Mouse (Mus musculus): ENCODE results near the gene Mettl24.
A peak's percentile ranks its signal among the peaks of the same experiment; 100 is the strongest.

The Mettl24 gene

GRCm38 (mm10) chr10:40683092-40683867, at the start of gene Mettl24:
Gene Mettl24, plus strand, starts transcription at chr10:40683282.
- DNase-seq (ENCODE audit: low read depth, low spot score), result no peak

DNA sequence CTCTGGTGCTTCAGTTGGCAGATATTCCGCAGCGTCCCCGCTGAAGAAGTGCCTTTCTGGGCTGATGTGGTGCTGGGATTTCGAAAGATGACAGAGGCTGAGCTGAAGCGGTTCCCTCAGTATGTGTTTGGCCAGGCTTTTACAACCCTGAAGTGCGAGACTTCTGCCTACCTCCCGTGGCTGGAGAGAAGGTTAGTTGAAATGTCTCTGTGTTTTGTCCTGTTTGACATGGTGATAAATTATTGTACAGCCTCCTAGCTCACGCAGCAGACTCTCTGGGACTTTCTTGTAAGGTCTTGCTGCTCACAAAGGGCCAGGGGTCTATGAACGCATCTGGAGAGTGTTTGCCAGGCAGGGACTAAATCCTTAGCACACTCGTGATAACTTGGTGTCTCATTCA, 45.8 kb upstream of the Mettl24 start:
- no peak for DNase-seq (ENCODE audit: low read depth, low spot score)

DNA sequence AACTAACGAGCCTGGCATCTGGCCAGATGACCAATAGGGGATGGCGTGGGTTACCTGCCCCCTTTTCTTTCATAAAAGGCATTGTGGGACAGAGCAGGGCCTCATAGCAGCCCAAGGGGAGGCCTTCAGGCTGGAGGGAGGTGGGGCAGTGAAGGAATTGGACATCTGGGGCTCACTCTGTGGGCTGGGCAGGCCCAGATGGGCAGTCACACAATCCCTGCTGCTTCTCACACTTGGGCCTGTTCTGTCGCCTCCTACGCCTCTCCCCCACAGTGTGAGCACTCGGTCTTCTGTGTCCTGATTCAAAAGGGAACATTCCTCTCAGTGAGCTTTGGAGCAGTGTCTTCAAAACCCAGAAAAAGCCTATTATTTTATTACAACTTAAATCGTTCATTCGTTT, 44.8 kb upstream of the Mettl24 start:
- peak; percentile 90 for DNase-seq (ENCODE audit: low read depth, low spot score)

- peak; percentile 79 for DNase-seq (ENCODE audit: low read depth, low spot score)
Measured at GRCm38 (mm10) chr10:40638823-40639819, 44.0 kb upstream of the Mettl24 start.

DNA sequence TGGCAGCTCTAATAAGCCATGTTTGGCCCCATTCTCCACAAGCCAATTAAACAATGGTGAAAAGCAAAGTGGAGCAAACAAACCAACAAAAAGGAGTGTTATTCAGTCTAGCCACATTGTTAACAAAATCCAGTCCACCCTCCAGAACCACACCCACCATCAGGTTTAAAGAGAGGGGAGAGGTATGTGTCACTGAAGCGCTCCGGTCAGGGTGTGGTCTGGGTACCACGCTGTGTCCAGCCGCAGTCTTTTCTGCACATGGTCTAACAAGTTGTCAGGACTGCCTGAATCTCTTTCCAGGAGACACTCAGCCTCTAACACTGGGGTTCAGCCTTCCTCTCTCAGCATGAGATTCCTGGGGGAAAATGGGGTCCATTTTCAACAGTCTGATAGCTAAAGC, 42.7 kb upstream of the Mettl24 start:
- no peak for DNase-seq (ENCODE audit: low read depth, low spot score)

DNA sequence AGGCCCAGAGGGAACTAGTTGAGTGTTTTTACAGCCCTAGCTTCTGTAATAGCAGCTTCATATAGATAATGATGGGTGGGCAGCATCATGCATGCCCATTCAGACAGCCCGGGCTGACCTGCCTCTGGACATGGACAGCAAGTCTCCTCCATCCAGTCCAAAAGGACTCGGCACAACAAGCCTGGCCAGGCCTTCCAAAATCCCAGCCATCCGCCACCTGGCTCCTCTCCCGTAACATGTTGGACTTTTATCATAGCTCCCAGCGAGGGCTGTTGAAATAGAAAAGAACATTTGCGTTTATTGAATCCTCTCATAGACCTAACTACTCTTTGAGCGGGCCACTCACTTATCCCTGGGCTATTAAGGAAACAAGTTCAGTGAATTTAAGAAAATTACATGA, 41.2 kb upstream of the Mettl24 start:
- DNase-seq (ENCODE audit: low read depth, low spot score), result no peak

- no peak for DNase-seq (ENCODE audit: low read depth, low spot score)
Measured at GRCm38 (mm10) chr10:40643126-40643525, 40.0 kb upstream of the Mettl24 start.

DNA sequence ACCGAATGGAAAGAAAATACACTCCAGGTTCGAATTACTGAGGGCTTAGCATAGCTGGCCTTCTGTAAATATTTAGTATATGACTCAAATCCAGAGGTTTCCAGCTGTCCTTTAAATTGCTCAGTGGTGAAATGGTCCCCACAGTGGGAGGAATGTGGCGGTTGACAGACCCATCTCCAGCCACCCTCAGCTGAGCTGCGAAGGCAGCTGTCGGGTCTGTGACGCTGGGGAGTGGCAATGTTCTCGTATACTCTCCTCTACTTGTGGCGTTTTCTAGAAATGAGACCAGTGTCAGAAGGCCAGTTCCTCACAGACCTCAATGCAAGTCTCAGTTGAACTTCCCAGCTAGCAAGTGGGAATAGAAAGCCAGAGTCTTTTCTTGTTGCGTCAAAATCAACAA, 38.6 kb upstream of the Mettl24 start:
- DNase-seq (ENCODE audit: low read depth, low spot score), result no peak

GRCm38 (mm10) chr10:40645346-40645745, 37.7 kb upstream of the Mettl24 start:
- no peak for DNase-seq (ENCODE audit: low read depth, low spot score)

DNA sequence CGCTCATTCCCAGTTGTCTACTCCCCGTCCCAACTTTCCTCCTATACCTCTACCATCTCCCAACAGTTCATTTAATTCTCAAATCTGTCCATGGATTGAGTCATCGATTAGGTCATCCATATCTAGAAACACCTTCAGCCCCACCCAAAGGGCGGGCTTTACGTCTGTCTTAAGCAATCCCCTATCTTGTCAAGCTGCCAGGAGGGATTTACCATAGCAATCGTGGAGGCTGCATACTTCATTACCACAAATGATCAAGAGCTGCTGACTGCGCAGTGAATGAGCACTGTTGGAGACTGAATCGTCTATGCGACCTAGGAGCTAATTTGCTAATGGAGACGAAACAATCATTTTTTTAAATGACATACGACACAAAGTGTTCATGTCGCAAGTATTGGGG, 34.3 kb upstream of the Mettl24 start:
- no peak for DNase-seq (ENCODE audit: low read depth, low spot score)

DNA sequence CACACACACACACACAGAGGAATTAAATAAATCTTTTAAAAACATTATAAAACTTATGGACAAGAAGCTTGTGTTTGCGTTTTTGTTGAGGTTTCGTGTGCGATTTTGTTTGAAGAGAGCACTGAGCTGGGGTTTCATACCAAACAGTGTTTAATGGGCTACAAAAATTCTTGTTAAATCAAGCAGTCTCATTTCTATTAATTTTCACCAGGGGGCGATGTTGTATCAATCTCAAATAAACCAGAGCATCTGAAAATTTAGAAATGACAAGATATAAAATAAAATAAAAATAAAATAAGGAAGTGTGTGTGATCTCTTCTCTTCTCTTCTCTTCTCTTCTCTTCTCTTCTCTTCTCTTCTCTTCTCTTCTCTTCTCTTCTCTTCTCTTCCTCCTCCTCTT, 33.4 kb upstream of the Mettl24 start:
- peak; percentile 58 for DNase-seq (ENCODE audit: low read depth, low spot score)

DNA sequence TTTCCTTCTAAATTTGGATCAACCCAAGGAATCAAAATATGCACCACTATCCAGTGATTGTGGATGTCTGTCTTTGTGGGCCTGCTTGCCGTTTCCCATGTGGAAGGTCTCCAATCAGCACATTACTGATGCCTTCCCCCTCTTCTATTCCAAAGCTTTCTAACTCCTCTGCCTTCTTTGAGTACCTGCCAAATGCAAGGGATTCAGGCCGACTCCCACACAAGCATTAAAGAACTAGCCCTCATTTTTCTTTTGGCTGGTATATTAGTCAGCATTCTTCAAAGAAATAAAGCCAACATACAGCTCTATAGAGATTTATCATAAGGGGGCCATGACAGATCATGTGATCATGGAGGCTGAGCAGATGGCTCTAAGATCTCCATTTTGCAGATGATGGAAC, 31.4 kb upstream of the Mettl24 start:
- peak; percentile 39 for DNase-seq (ENCODE audit: low read depth, low spot score)

- DNase-seq (ENCODE audit: low read depth, low spot score), result no peak
Measured at GRCm38 (mm10) chr10:40665270-40665669, 17.8 kb upstream of the Mettl24 start.

DNA sequence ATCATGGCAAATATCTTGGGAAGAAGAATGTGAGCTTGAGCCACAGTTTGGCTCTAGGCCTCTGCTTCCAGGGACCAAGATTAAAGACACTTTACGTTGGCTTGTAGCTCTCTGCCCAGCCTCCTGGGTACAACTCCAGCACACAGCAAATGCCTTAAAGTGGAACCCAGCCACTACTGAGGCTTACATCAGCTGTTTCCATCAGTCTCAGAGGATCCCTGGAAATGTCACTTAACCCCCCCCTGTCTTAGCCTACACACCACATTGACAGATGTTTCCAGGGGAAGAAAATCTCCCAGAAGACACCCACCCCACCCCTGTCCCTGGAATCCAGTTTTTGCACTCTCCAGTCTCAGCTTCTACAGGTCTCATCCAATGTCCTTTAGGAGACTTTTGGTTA, 16.1 kb upstream of the Mettl24 start:
- no peak for DNase-seq (ENCODE audit: low read depth, low spot score)

- DNase-seq (ENCODE audit: low read depth, low spot score), result no peak
Measured at GRCm38 (mm10) chr10:40668640-40669039, 14.4 kb upstream of the Mettl24 start.

GRCm38 (mm10) chr10:40672587-40673296, 10.3 kb upstream of the Mettl24 start:
- no peak for DNase-seq (ENCODE audit: low read depth, low spot score)

GRCm38 (mm10) chr10:40673297-40673665, 9.8 kb upstream of the Mettl24 start:
- no peak for DNase-seq (ENCODE audit: low read depth, low spot score)

GRCm38 (mm10) chr10:40674151-40674550, 8.9 kb upstream of the Mettl24 start:
- DNase-seq (ENCODE audit: low read depth, low spot score), result no peak

DNA sequence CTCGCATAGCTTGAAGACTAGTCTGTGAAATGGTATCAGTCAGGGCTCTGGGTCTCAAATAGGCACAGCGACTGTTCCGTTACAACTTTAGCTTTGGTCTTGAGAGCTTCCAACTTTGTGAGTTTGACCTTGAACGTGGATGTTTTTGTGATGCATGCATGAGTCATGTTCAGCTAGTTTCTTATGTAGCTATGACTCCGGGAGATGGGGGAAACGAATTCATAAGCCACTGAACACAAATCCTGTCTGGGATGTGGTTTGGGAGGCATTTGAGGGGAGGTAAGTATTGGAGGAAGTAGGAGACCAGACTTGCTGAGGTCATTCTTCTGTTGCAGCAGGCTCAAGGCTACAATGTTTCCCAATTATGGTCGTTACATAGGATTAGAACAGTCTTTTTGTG, 7.2 kb upstream of the Mettl24 start:
- DNase-seq (ENCODE audit: low read depth, low spot score), result no peak

DNA sequence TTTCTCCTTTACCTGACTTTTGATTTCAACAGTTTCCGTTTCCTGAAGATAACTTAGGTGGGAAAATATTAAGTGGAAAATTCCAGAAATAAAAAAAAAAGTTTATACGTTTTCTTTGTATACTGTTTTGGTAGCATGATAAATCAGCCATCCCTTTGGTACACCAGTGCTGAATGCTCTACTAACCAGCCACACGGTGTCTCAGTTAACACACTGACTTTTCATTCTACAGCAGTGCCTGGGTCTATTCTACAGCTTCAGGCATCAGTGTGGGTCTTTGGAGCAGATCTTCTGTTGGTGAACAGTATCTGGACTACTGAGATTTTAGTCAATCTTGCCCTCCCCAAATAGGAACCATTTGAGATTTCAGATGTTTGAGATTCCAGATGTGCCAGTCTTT, 4.6 kb upstream of the Mettl24 start:
- DNase-seq (ENCODE audit: low read depth, low spot score), result no peak

GRCm38 (mm10) chr10:40682470-40682869, 612 bp upstream of the Mettl24 start:
- DNase-seq (ENCODE audit: low read depth, low spot score), result peak; percentile 96

GRCm38 (mm10) chr10:40683868-40684253, 779 bp downstream of the Mettl24 start:
- no peak for DNase-seq (ENCODE audit: low read depth, low spot score)

Measured in telencephalon, adult 2 months (tissue).